Mouse (Mus musculus) adrenal gland, postnatal 36 days (tissue): ENCODE data around the gene Cldn12. TPM values are rescaled to one million over a fixed set of nuclear protein-coding genes. Genes with fewer than 3 reads are reported as not detected.

Experiments
- DNase-seq, 2 experiments: peaks; one replicate each; pipeline ENCODE4 v3.0.0; 2021; ENCODE audit warnings: mixed read lengths in 1 of 2
- long read RNA-seq, 2 experiments: library from polyadenylated mRNA; stranded (forward); transcript quantifications; one replicate each; pipeline ENCODE4 v2.0.0; 2021; ENCODE audit warnings: borderline sequencing depth in 2 of 2
- total RNA-seq, 2 experiments: library from RNA; stranded (reverse); gene quantifications; 2 replicates each; pipeline ENCODE4 v1.2.3; 2021

The Cldn12 gene
- 10 to 100 TPM; 15.0 to 23.7 TPM for total RNA-seq
- long read RNA-seq, experiment 1, transcript Cldn12-201 (4 exons, 3,597 nt) = major isoform, 7 of 15 reads
- long read RNA-seq, experiment 1, partial matches to known transcripts = 0 of 15 reads
- long read RNA-seq, experiment 1, other reads (novel, unspliced or antisense) = 7 of 15 reads
- long read RNA-seq, experiment 2, partial matches to known transcripts = 0 of 5 reads
- long read RNA-seq, experiment 2, other reads (novel, unspliced or antisense) = 4 of 5 reads

DNA sequence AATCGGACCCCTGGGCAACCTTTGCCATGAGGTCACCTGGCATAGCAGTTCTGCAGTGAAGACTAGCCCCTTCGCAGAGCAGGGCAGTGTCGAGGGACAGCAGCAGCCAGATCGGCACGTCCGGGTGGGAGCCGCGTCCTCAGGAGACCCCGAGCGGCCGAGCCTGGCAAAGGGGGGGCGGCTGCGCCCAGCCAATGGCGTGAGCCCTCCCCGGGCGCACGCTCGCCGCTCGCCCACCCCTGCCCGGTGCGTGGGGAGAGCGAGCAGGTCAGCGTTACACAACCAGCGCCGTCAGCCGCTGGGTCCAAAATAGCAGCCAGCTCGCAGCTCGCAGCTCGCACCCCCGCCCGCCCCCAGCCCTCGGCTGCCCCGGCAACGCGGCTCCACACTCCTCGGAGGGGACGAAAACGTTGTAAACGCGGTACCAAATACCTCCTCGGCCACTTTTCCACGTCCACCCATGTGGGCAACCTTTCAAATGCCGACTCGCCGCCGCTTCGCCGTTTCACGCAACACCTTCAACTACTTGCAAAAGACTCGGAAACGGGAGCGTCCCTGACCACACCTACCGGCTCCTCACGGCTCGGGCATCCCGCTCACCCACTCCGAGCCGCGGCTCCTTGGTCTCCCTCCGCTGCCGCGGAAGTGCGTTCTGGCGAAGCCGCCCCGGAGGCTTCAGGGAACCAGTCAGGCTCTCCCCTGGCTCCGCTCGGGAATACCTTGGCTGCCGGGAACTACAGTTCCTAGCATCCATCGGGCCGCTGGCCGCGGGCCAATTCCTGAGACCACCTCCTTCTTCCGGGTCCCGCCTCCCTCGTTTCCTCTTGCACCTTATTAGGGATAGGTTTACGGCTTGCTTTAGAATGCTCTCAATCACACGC, at the start of gene Cldn12:
Gene Cldn12 (minus strand): TSS at position 763 of the 881 bp plus-strand sequence.
- DNase-seq = peak; percentile 97

GRCm38 (mm10) chr5:5562435-5562834, 47.7 kb upstream of the Cldn12 start:
- DNase-seq = no peak

DNA sequence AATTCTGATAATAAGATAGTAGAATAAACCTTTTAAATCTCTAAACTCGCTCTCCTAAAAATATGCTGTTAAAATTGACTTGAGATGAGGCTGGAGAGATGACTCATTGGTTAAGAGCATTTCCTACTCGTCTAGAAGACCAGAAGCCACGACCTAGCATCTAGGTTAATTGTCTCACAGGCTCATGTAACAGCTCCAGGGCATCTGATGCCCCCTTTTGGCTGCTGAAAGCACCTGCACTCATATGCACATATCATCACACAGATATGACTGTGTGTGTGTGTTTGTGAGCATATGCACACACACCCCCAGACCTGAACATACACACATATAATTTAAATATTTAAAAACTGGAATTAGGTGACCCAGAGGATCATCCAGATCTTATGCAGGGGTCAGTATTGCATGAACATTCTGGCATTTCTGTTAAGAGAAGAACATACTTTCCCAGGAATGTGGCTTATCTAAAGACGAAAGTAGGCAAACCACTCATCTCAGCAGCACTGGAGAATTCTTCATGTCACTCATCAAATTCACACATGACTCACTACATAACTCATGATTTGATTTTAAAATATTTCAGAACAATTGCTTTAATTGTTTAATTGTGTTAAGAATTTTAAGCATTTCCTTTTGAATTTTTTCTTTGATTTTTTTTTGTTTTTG, 46.4 kb upstream of the Cldn12 start:
- no peak for DNase-seq

- DNase-seq = no peak
Observed at GRCm38 (mm10) chr5:5559798-5560197, 45.0 kb upstream of the Cldn12 start.

- peak; percentile 93 to 94 for DNase-seq
Observed at GRCm38 (mm10) chr5:5559079-5559740, 44.5 kb upstream of the Cldn12 start, which contains the start of gene Gtpbp10. Gene Gtpbp10 (minus strand): TSS chr5:5559538.

DNA sequence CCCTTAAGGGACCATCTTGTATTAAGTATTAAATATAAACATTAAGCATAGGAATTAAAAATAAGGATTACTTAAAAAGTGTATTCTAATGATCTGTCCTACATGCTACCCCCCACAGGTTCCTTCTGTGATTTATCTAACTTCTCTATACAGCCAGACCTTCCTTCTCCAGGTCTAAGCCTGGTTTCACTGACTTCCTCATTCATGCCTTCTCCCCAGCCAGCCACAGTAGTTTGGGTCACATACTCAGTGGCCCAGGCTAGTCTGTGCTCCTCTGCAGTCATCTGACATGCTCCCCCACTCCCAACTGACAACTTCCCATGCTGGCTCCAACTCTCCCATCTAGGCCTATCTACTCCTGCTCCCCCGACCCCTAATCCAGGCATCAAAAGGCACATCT, 36.4 kb upstream of the Cldn12 start:
- no peak for DNase-seq

DNA sequence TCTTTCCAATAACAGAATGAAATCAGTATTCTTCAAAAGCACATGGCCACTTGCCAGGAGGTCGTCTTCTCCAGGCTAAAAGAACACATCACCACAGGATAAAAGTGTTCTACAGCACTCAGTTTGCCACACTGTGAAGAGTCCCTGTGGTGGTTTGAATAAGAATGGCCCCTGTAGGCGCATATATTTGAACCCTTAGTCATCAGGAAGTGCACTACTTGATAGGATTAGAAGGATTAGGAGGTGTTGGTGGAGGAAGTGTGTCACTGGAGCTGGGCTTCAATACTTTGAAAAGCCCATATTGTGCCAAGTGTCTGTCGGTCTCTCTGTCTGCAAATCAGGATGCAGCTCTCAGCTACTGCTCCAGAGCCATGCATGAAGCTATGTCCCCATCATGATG, 25.6 kb upstream of the Cldn12 start:
- no peak for DNase-seq

DNA sequence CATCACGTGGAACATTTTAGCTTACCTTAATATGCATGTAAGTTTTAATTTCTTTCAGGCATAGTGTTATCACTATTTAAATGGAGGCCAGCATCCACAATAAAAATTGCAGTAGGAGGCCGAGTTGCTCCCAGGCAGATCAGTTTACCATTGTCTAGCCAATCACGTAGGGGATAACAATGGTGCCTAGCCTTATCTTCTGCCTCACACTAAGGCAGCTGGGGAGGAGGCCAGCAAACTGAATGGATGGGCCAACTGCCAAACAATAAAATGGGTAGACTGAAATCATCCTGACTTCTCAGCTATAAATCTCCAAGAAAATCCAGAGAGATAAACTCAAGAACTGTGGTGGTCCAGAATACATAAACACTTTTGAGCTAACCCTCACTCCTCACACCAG, 25.0 kb upstream of the Cldn12 start:
- no peak for DNase-seq

DNA sequence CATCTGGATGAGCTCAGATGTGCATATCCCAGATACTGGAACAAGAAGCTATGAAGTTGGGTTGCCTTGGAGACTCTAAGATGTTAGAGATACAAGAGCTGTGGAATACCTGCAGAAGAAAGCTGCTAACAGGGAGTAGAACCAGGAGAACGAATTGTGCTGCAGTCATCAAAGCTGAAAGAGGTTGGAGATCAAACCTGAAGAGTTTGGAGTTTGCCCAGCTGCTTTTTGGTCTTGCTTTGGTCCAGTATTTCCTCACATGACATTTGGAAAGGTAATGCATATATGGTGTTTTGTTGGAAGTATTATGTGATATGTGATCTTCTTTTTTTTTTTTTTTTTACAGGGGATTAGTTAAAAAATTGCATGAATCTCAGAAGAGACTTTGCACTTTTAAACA, 21.4 kb upstream of the Cldn12 start:
- no peak for DNase-seq

- no peak for DNase-seq
Observed at GRCm38 (mm10) chr5:5533656-5534420, 19.1 kb upstream of the Cldn12 start.

- DNase-seq = no peak
Observed at GRCm38 (mm10) chr5:5515411-5515810, 653 bp upstream of the Cldn12 start.

DNA sequence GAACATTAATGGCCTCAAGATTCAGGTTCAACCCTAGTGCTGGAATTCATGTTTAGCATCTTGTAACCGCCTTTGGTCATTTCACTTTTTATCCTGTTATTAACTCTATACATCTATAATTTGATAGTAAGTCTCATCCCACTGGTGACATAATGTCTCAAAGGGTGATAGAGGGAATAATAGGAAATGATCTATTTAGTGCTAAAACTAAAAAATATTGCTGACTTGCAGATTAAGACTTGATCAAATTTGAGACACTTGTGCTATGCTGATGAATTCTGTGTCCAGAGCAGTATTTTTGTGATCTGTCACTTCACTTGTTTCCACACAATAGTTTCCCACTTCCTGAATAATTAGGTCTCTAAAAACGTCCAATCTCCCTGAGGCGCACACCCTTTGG, 3.4 kb downstream of the Cldn12 start:
- no peak for DNase-seq

GRCm38 (mm10) chr5:5510989-5511388, 3.8 kb downstream of the Cldn12 start:
- DNase-seq = no peak

DNA sequence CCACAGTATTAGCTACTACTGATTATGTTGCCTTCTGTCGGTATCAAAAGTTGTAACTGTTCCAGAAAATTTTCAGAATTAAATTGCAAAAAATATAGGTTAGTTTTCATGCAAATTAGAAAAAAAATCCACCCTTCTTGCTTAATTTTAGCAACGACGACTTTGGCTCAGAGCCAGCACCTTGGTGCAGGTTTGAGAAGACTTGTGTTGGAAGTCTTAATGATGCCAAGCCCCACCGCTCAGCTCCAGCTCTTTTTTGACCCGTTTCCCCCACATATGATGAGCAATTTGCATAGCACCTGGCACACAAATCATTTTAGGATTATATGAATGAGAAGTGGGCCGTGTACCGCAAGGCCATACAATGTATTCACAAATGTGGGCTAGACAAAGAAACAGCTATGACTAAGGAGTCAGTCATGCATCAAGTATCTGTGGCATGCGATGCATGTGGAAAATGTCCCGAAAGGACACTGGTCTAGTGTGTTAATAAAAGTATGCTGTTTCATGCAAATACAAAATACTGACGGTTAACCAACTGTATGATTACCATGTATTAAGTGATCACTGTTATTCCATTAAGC, 4.4 kb downstream of the Cldn12 start:
- no peak for DNase-seq

DNA sequence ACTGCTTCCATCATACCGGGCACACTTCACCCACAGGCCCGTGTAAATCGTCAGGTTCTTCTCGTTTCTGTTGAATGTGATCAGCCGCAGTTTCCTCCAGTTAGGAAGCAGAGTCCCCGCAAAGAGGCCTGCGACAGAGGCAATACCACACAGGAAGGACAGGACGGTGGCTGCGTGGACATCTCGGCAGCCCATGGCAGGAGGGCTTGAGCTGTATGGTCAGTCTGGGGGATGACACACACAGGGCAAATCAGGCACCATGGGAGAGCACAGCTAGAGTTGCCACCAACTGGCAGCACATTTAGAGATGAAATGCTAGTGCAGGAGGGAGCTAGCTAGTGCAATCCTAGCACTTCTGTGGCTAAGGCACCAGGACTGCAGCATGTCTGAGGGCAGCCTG, 6.5 kb downstream of the Cldn12 start:
- DNase-seq = no peak

- DNase-seq = peak; percentile 76 to 78
Observed at GRCm38 (mm10) chr5:5507701-5508225, 7.0 kb downstream of the Cldn12 start.

GRCm38 (mm10) chr5:5504456-5504855, 10.3 kb downstream of the Cldn12 start:
- DNase-seq = no peak

- DNase-seq = peak; percentile 41 to 52
Observed at GRCm38 (mm10) chr5:5503381-5503780, 11.4 kb downstream of the Cldn12 start.

- no peak for DNase-seq
Observed at GRCm38 (mm10) chr5:5501583-5501982, 13.2 kb downstream of the Cldn12 start.

DNA sequence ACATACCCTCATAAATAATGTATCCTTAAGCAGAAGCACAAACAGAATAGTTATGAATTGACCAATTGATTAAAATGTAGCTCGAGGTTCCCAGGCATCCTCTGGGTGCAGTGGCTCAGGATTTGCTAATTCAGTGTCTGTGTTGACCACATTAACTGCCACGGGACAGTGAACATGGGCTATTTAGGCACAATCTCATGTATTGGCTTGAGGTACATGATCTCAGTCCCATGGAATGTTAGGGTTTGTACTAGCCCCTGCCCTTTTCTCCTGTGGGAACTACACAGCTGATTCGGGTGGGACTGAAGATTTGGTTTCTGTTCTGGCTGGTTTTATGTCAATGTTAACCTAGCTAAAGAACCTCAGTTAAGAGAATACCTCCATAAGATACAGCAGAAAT, 18.4 kb downstream of the Cldn12 start:
- no peak for DNase-seq

DNA sequence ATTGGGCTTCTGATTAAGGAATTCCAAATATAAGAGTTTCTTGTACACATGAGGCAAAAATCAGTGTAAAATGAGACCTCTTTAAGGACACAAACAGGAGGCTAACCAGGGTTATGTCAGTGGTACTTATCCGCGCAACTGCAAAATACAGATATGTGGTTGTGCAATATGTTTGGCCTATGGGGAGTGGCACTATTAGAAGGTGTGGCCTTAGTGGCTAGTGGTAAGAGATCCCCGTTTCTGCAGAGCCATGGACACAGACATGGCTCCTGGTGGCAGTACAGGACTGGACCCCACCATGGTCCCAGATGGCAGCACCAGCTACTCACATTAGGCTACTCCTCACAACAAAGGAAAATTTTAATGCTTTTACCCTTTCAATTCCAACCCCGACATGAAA, 19.7 kb downstream of the Cldn12 start:
- DNase-seq = no peak
